Mouse (Mus musculus): Measurements from ENCODE around the gene Hoxb9. TPM values are rescaled to one million over a fixed set of nuclear protein-coding genes. Genes with fewer than 3 reads are reported as not detected.

Gene Hoxb9
- total RNA-seq (2012; rRNA removed) (not detected in 2 replicates), total RNA-seq (2014; rRNA removed) (not detected in 2 replicates), polyA plus RNA-seq (2012; ENCODE audit: insufficient read length, low read depth) (not detected in 2 replicates)

DNA sequence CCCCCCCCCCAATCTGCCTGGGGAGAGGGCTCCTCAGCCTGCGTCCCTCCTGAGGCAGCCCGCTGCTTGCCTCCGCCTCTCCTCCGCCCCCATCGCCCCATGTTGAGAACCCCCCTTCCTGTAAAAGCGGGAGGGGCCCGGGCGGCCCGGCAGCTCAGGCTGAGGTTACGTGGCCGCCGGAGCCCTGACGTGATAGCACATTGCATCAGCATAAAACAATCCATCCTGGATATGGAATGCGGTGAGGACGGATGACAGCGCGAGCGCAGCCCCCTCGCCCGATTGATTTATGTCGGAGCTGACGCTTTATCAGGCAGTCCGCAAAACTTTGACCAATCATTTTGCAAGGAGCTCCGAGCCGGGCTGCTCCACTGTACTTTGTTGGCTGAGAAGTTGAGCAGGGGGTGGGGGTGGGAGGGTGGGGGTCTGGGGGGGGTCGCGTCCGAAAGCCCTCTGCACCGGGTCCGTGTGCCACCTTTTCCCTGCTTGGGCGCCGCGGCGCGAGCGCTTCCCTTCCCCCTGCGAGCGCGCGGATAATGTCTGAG, at the start of gene Hoxb9:
Hoxb9 (plus strand) TSS at position 462 of the 545 bp plus-strand sequence.
- H3K9me3 ChIP-seq (replicated peaks; ENCODE audit: low read length) = peaks cover 14% of the 10 kb centered on the region
- no peak for DNase-seq (ENCODE audit: extremely low read depth)
- no peaks in the 10 kb centered on the region for H3K36me3 ChIP-seq (replicated peaks in 1 of 2; ENCODE audit: control insufficient read depth in 1 of 2, insufficient read depth in 1 of 2, low read length in 1 of 2)
- no peak for TF ChIP-seq MAZ (IDR thresholded peaks at IDR 0.05; ENCODE audit: low read depth, low read length)
- TF ChIP-seq MYC (IDR thresholded peaks at IDR 0.05; ENCODE audit: low read depth, low read length) = no peak
- TF ChIP-seq ZKSCAN1 (IDR thresholded peaks at IDR 0.05; ENCODE audit: borderline replicate concordance, low read depth, low read length) = no peak
- TF ChIP-seq ZC3H11A (IDR thresholded peaks at IDR 0.05; ENCODE audit: low read depth, low read length) = no peak
- TF ChIP-seq POLR2AphosphoS2 (IDR thresholded peaks at IDR 0.05; ENCODE audit: low read depth, low read length) = no peak
- TF ChIP-seq USF2 (conservative IDR thresholded peaks at IDR 0.05; ENCODE audit: low read depth, low read length) = no peak
- no peak for TF ChIP-seq TBP (conservative IDR thresholded peaks at IDR 0.05; ENCODE audit: low read depth, low read length)
- no peak for TF ChIP-seq BHLHE40 (IDR thresholded peaks at IDR 0.05; ENCODE audit: low read depth, low read length)
- no peak for TF ChIP-seq NELFE (IDR thresholded peaks at IDR 0.05; ENCODE audit: low read depth, low read length)
- no peak for TF ChIP-seq CTCF (conservative IDR thresholded peaks at IDR 0.05 in 1 of 2, IDR thresholded peaks at IDR 0.05 in 1 of 2; ENCODE audit: low read depth in 2 of 2, low read length in 2 of 2)
- no peak for TF ChIP-seq CHD1 (IDR thresholded peaks at IDR 0.05; ENCODE audit: low read depth, low read length)
- no peak for TF ChIP-seq MEF2A (IDR thresholded peaks at IDR 0.05; ENCODE audit: borderline replicate concordance, low read depth, low read length)
- TF ChIP-seq MXI1 (IDR thresholded peaks at IDR 0.05; ENCODE audit: low read depth, low read length) = no peak
- no peak within 1 kb of the TSS for H3K4me3 ChIP-seq (replicated peaks in 1 of 3; ENCODE audit: low read depth in 2 of 3, low read length in 2 of 3, poor library complexity in 1 of 3)
- peaks cover 96% of the 10 kb centered on the region for H3K27me3 ChIP-seq (replicated peaks)
- in situ Hi-C loops (cut with MboI; ENCODE audit: low pct_ligation_motif_present, low pct_unique_long_range_greater_than_20kb, low sequenced_read_pairs) = no loop called here
- dilution Hi-C loops (cut with MboI; ENCODE audit: extremely low pct_ligation_motif_present, extremely low pct_unique_long_range_greater_than_20kb, low sequenced_read_pairs) = no loop called here
- peaks cover 0 to 5% of the 10 kb centered on the region in 2 experiments; a peak in 1 of 4 replicates for H3K4me1 ChIP-seq (ENCODE audit: control insufficient read depth in 1 of 2, insufficient read depth in 2 of 2)
- no peak within 1 kb of the TSS for H3K4me2 ChIP-seq (ENCODE audit: insufficient read depth, low read depth, poor library complexity, severe bottlenecking)
- H3K27ac ChIP-seq (ENCODE audit: insufficient read depth, low read depth) = no peak within 1 kb of the TSS
- H3K79me2 ChIP-seq (replicated peaks; ENCODE audit: control insufficient read depth, extremely low read depth, insufficient read depth, poor library complexity, severe bottlenecking) = no peaks in the 10 kb centered on the region
- H3K9ac ChIP-seq (ENCODE audit: insufficient read depth, low read depth) = no peak within 1 kb of the TSS

DNA sequence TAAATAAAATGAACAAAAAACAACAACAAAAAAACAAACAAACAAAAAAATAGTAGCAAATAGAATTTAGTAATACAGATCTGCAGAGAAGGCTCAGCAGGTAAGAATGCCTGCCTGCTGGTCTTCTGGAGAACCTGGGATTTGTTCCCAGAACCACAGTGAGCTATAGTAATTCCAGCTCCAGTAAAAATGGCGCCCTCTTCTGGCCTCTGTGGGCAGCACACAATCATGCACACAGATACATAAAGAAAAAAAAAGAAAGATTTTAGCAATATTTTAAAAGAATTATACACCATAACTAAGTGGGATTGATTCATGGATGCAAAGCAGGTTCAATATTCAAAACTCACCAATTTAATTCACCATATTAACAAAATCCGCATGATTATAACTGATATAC, 47.4 kb upstream of the Hoxb9 start:
- Histone ChIP-seq H3K9ac (ENCODE audit: insufficient read depth, low read depth) (no peak overlapping the region), H3K79me2 (replicated peaks; ENCODE audit: control insufficient read depth, extremely low read depth, insufficient read depth, poor library complexity, severe bottlenecking) (no peaks in the 10 kb centered on the region), H3K4me3 (replicated peaks in 1 of 3; ENCODE audit: low read depth in 2 of 3, low read length in 2 of 3, poor library complexity in 1 of 3) (no peak overlapping the region), H3K9me3 (replicated peaks; ENCODE audit: low read length) (peaks cover 17% of the 10 kb centered on the region), H3K27ac (ENCODE audit: insufficient read depth, low read depth) (no peak overlapping the region), H3K4me2 (ENCODE audit: insufficient read depth, low read depth, poor library complexity, severe bottlenecking) (no peak overlapping the region), H3K4me1 (ENCODE audit: control insufficient read depth in 1 of 2, insufficient read depth in 2 of 2) (no peaks in the 10 kb centered on the region), H3K36me3 (replicated peaks in 1 of 2; ENCODE audit: control insufficient read depth in 1 of 2, insufficient read depth in 1 of 2, low read length in 1 of 2) (no peaks in the 10 kb centered on the region), H3K27me3 (replicated peaks) (peaks cover 34% of the 10 kb centered on the region)
- peak; percentile 31 for DNase-seq (ENCODE audit: extremely low read depth)
- TF ChIP-seq USF1 (IDR thresholded peaks at IDR 0.05; ENCODE audit: low read depth, low read length) (no peak), ZC3H11A (IDR thresholded peaks at IDR 0.05; ENCODE audit: low read depth, low read length) (0 out of 2 replicates have a peak, but pooled peaks have one; percentile 4), MEF2A (IDR thresholded peaks at IDR 0.05; ENCODE audit: borderline replicate concordance, low read depth, low read length) (no peak), CTCF (conservative IDR thresholded peaks at IDR 0.05 in 1 of 2, IDR thresholded peaks at IDR 0.05 in 1 of 2; ENCODE audit: low read depth in 2 of 2, low read length in 2 of 2) (peak; percentile 55 to 64), RAD21 (IDR thresholded peaks at IDR 0.05; ENCODE audit: low read depth, low read length) (peak; percentile 28), GABPA (IDR thresholded peaks at IDR 0.05; ENCODE audit: insufficient replicate concordance, low read depth, low read length) (no peak), MAX (IDR thresholded peaks at IDR 0.05; ENCODE audit: low read length) (no peak), SMC3 (IDR thresholded peaks at IDR 0.05; ENCODE audit: low read depth, low read length) (peak; percentile 65), ZNF384 (IDR thresholded peaks at IDR 0.05; ENCODE audit: low read depth, low read length) (peak; percentile 64)
- in situ Hi-C loops (cut with MboI; ENCODE audit: low pct_ligation_motif_present, low pct_unique_long_range_greater_than_20kb, low sequenced_read_pairs) = no loop called here
- dilution Hi-C loops (cut with MboI; ENCODE audit: extremely low pct_ligation_motif_present, extremely low pct_unique_long_range_greater_than_20kb, low sequenced_read_pairs) = no loop called here
